Mouse (Mus musculus) olfactory bulb, adult 2 months (tissue): Measurements from ENCODE around the gene Flt3.

Experiments
- CTCF ChIP-seq: fragments of 200-500 bp; IDR thresholded peaks from 2 replicates; pipeline ENCODE4 v1.5.1; 2012; ENCODE audit warnings: low read depth, mild to moderate bottlenecking, low read length, moderate library complexity; ENCODE audit not compliant: insufficient read depth
- POLR2A ChIP-seq: fragments of 200-500 bp; IDR thresholded peaks from 2 replicates; pipeline ENCODE4 v1.6.1; 2012; ENCODE audit warnings: mild to moderate bottlenecking, low read depth, low read length, moderate library complexity; ENCODE audit not compliant: insufficient read depth

DNA sequence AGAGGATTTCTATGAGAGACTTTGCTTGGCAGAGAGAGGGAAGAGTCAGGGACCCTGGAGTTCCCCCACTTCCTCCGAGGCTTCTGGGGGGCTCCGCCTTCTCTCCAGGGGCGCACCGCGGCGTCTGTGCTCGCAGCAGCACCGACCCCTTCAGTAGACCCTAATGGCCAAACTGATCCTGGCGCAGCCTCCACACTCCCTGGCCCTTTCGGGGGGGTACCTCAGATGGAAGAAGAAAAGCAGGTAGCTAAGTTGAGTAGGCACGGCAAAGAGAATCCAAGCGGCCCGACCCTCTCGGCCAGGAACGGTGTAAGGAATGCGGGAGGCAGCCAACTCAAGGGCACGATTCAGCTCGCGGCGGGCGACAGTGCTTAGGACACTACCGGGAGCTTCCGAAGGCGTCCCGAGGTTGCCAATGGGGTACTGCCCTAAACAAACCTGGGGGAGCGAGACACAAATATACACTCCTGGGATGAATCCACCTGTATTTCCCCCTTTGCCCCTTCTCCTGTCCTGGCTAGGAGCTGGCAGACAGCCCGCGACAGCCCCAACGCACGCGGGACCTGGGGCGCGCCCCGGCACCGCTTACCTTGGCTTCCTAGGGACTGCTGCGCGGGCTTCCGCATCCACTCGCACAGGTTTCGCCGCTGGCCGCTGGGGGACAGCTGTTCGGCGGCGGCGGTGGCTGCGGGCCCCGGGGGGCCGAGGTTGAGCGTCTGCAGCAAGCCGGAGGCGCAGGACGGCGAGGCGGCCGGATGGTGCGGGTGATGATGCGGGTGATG lies 94.2 kb downstream of the Flt3 start:
- no peak for TF ChIP-seq CTCF
- no peak for TF ChIP-seq POLR2A
